In genomic region chr3:69212246-69212645, GRCm38 (mm10) we compare ENCODE assay signal across 25 mouse cellular contexts. TPM values are rescaled to one million over a fixed set of nuclear protein-coding genes. Genes with fewer than 3 reads are reported as not detected.
DNase-seq lines count a peak whose midpoint lies in the region; ATAC-seq lines count a peak whose summit lies in the region.
"Had no signal": no experiment of that assay in that cellular context is flagged by ENCODE, and none has a peak within 500 bp of the region (broad histone marks: within the 10 kb centered on the region; RNA-seq: fewer than 3 reads in every experiment).

No protein-coding gene starts in this region.

- intact Hi-C loops in heart, postnatal 14 days (cut with DNase I), result no loop called here

- no peak for ATAC-seq in midbrain, embryonic 11.5 days (ENCODE audit: low FRiP score)
- ATAC-seq: activated CD4-positive, CD25-positive, alpha-beta regulatory T cell, adult 4 months; Patski had no signal

- DNase-seq in heart, adult 11 months, result peak; percentile 66
- DNase-seq in heart, postnatal 14 days, result no peak
- DNase-seq in midbrain, embryonic 11.5 days (ENCODE audit: low spot score, missing footprints), result peak; percentile 66
- no peak for DNase-seq in midbrain, embryonic 10.5 days (ENCODE audit: low spot score)
- DNase-seq: adrenal gland, adult 2 months; adrenal gland, adult 8-10 months; adrenal gland, postnatal 10 days; adrenal gland, postnatal 14 days; adrenal gland, postnatal 25 days; adrenal gland, postnatal 36 days; B cell, adult 2 months; cerebellum, adult 11 months; cerebellum, adult 11-12 months; cerebellum, adult 18-20 months had no signal

- H3K27ac ChIP-seq in midbrain, embryonic 11.5 days (ENCODE audit: low read depth, low read length), result no peak overlapping the region
- H3K27ac ChIP-seq in midbrain, embryonic 10.5 days (replicated peaks), result no peak overlapping the region

- no peaks in the 10 kb centered on the region for H3K27me3 ChIP-seq in midbrain, embryonic 11.5 days (ENCODE audit: control insufficient read depth, insufficient read depth, low read length)
- H3K27me3 ChIP-seq in midbrain, embryonic 10.5 days (ENCODE audit: low read depth, poor library complexity, severe bottlenecking), result no peaks in the 10 kb centered on the region
- H3K27me3 ChIP-seq: CH12.LX, Patski had no signal

- H3K9ac ChIP-seq in midbrain, embryonic 11.5 days (ENCODE audit: low read length), result no peak overlapping the region

- H3K4me1 ChIP-seq in midbrain, embryonic 11.5 days (ENCODE audit: control insufficient read depth, insufficient read depth, low read length), result no peaks in the 10 kb centered on the region
- H3K4me1 ChIP-seq in midbrain, embryonic 10.5 days, result no peaks in the 10 kb centered on the region

- WGBS in midbrain, embryonic 11.5 days, result 89% methylated on average over 2 of the region's 2 CpGs
- WGBS in midbrain, embryonic 10.5 days, result 87% methylated on average over 2 of the region's 2 CpGs

- H3K36me3 ChIP-seq in midbrain, embryonic 11.5 days (ENCODE audit: control insufficient read depth, insufficient read depth, low read length), result no peaks in the 10 kb centered on the region
- H3K36me3 ChIP-seq in midbrain, embryonic 10.5 days, result no peaks in the 10 kb centered on the region
- H3K36me3 ChIP-seq: G1E had no signal

- H3K4me2 ChIP-seq in midbrain, embryonic 11.5 days, result no peak overlapping the region

- H3K9me3 ChIP-seq in midbrain, embryonic 11.5 days (ENCODE audit: control insufficient read depth, low read length), result no peaks in the 10 kb centered on the region
- H3K9me3 ChIP-seq in midbrain, embryonic 10.5 days (replicated peaks), result no peaks in the 10 kb centered on the region
- H3K9me3 ChIP-seq: G1E had no signal

- no peak overlapping the region for H3K4me3 ChIP-seq in midbrain, embryonic 11.5 days (ENCODE audit: low read depth, low read length)
- no peak overlapping the region for H3K4me3 ChIP-seq in midbrain, embryonic 10.5 days

RNA-seq across cellular contexts. Expression of gene Arl14, which starts 10.0 kb away (rescaled TPM):
- not detected for total RNA-seq in heart, postnatal 14 days (2021)
- not detected in 2 replicates for polyA plus RNA-seq in midbrain, embryonic 11.5 days (2014; fragmentation: Nextera tagmentation; extraction: Ambion mirVana)
- polyA plus RNA-seq in midbrain, embryonic 10.5 days (2016; fragmentation: Nextera tagmentation; extraction: Ambion mirVana), result not detected in 2 replicates
- total RNA-seq: adrenal gland, adult 18-20 months; adrenal gland, adult 2 months; adrenal gland, adult 8-10 months; adrenal gland, postnatal 10 days; adrenal gland, postnatal 14 days; adrenal gland, postnatal 25 days; adrenal gland, postnatal 36 days; adrenal gland, postnatal 4 days; CH12.LX; ES-E14; G1E; MEL had no signal
- polyA plus RNA-seq: activated CD4-positive, CD25-positive, alpha-beta regulatory T cell, adult 4 months; adrenal gland, adult 2 months; brain, embryonic 14.5 days; C2C12; CD4-positive, CD25-positive, alpha-beta regulatory T cell, adult 4 months; G1E; Patski had no signal

Comparison
In these comparisons a context has a peak if more than half of its experiments do, and no peak if none do; other contexts are left out.
1. DNase-seq: peak in heart, adult 11 months (single experiment) and midbrain, embryonic 11.5 days (single experiment); none in heart, postnatal 14 days (0 of 2) and midbrain, embryonic 10.5 days (single experiment).